Mouse (Mus musculus) CH12.LX (cell line): ENCODE data around the gene Focad. TPM values are rescaled to one million over a fixed set of nuclear protein-coding genes. Genes with fewer than 3 reads are reported as not detected.

Experiments used
- DNase-seq: peaks from one replicate; pipeline ENCODE4 v3.0.0-alpha.2; 2013; ENCODE audit errors: extremely low read depth
- H3K27ac ChIP-seq: 2 replicates; pipeline ENCODE4 v1.5.1; 2012; ENCODE audit warnings: low read depth, mild to moderate bottlenecking, control low read depth, moderate library complexity; ENCODE audit not compliant: insufficient read depth
- H3K27me3 ChIP-seq: replicated peaks from 2 replicates; pipeline ENCODE3; 2012; ENCODE audit warnings: inconsistent platforms
- H3K36me3 ChIP-seq, 2 experiments: replicated peaks in 1 of 2; 2 replicates each; pipeline versions ENCODE3 to v1.6.1; 2012; ENCODE audit warnings: inconsistent platforms in 1 of 2, low read length in 1 of 2, mild to moderate bottlenecking in 1 of 2, mixed read lengths in 1 of 2, moderate library complexity in 1 of 2; ENCODE audit not compliant: control insufficient read depth in 1 of 2, insufficient read depth in 1 of 2
- H3K4me1 ChIP-seq, 2 experiments: 2 replicates each; pipeline ENCODE4 v1.6.1; 2012; ENCODE audit warnings: inconsistent platforms in 1 of 2, moderate library complexity in 1 of 2; ENCODE audit not compliant: insufficient read depth in 2 of 2, control insufficient read depth in 1 of 2
- H3K4me2 ChIP-seq: 2 replicates; pipeline ENCODE4 v1.6.1; 2012; ENCODE audit warnings: low read depth, mild to moderate bottlenecking, control low read depth; ENCODE audit not compliant: poor library complexity, insufficient read depth, severe bottlenecking
- H3K4me3 ChIP-seq, 3 experiments: fragments of 150-350 bp in 1 of 3; sonication (generic) in 1 of 3; replicated peaks in 1 of 3; 2 replicates each; pipeline versions ENCODE3 to v1.5.1; 2011 to 2012; ENCODE audit warnings: low read depth in 2 of 3, low read length in 2 of 3, mild to moderate bottlenecking in 2 of 3, moderate library complexity in 2 of 3, control low read depth in 1 of 3, improper control_type of control experiment in 1 of 3, inconsistent platforms in 1 of 3, mixed read lengths in 1 of 3; ENCODE audit not compliant: poor library complexity in 1 of 3
- H3K79me2 ChIP-seq: replicated peaks from 2 replicates; pipeline ENCODE4 v1.6.1; 2012; ENCODE audit warnings: mild to moderate bottlenecking, moderate library complexity; ENCODE audit not compliant: control insufficient read depth, poor library complexity, insufficient read depth, severe bottlenecking; ENCODE audit errors: extremely low read depth
- H3K9ac ChIP-seq: 2 replicates; pipeline ENCODE4 v1.6.1; 2012; ENCODE audit warnings: low read depth, mild to moderate bottlenecking, control low read depth, moderate library complexity; ENCODE audit not compliant: insufficient read depth
- H3K9me3 ChIP-seq: replicated peaks from 2 replicates; pipeline ENCODE3; 2012; ENCODE audit warnings: low read length, inconsistent platforms, mixed read lengths
- CHD1 ChIP-seq: IDR thresholded peaks from 2 replicates; pipeline ENCODE4 v1.6.1; 2012; ENCODE audit warnings: low read depth, low read length, improper control_type of control experiment, inconsistent platforms
- CTCF ChIP-seq, 2 experiments: IDR thresholded peaks in 1 of 2; conservative IDR thresholded peaks in 1 of 2; 2 replicates each; pipeline ENCODE4 v1.5.1; 2011 to 2012; ENCODE audit warnings: low read depth in 2 of 2, low read length in 2 of 2, improper control_type of control experiment in 1 of 2, inconsistent platforms in 1 of 2, mild to moderate bottlenecking in 1 of 2, moderate library complexity in 1 of 2
- ELF1 ChIP-seq: IDR thresholded peaks from 2 replicates; pipeline ENCODE4 v1.6.1; 2014; ENCODE audit warnings: low read depth, mild to moderate bottlenecking, inconsistent platforms, low read length, improper control_type of control experiment
- EP300 ChIP-seq: IDR thresholded peaks from 2 replicates; pipeline ENCODE4 v1.6.1; 2011; ENCODE audit warnings: low read length, improper control_type of control experiment
- ETS1 ChIP-seq: conservative IDR thresholded peaks from 2 replicates; pipeline ENCODE4 v1.6.1; 2012; ENCODE audit warnings: low read depth, mild to moderate bottlenecking, inconsistent platforms, low read length, improper control_type of control experiment, moderate library complexity
- HCFC1 ChIP-seq: IDR thresholded peaks from 2 replicates; pipeline ENCODE4 v1.6.1; 2012; ENCODE audit warnings: low read depth, mild to moderate bottlenecking, inconsistent platforms, low read length, improper control_type of control experiment
- JUN ChIP-seq: IDR thresholded peaks from 2 replicates; pipeline ENCODE4 v1.6.1; 2011; ENCODE audit warnings: low read depth, mild to moderate bottlenecking, low read length, improper control_type of control experiment, moderate library complexity; ENCODE audit not compliant: insufficient read depth
- SIN3A ChIP-seq: IDR thresholded peaks from 2 replicates; pipeline ENCODE4 v1.6.1; 2012; ENCODE audit warnings: low read length, improper control_type of control experiment, inconsistent platforms
- TBP ChIP-seq: conservative IDR thresholded peaks from 2 replicates; pipeline ENCODE4 v1.6.1; 2011; ENCODE audit warnings: low read depth, low read length, improper control_type of control experiment
- UBTF ChIP-seq: IDR thresholded peaks from 2 replicates; pipeline ENCODE4 v1.6.1; 2012; ENCODE audit warnings: low read depth, mild to moderate bottlenecking, inconsistent platforms, low read length, improper control_type of control experiment, moderate library complexity
- USF1 ChIP-seq: IDR thresholded peaks from 2 replicates; pipeline ENCODE4 v1.6.1; 2014; ENCODE audit warnings: low read depth, mild to moderate bottlenecking, inconsistent platforms, low read length, improper control_type of control experiment
- USF2 ChIP-seq: conservative IDR thresholded peaks from 2 replicates; pipeline ENCODE4 v1.6.1; 2011; ENCODE audit warnings: low read depth, low read length, improper control_type of control experiment
- ZC3H11A ChIP-seq: IDR thresholded peaks from 2 replicates; pipeline ENCODE4 v1.6.1; 2012; ENCODE audit warnings: low read depth, mild to moderate bottlenecking, inconsistent platforms, low read length, improper control_type of control experiment
- ZKSCAN1 ChIP-seq: IDR thresholded peaks from 2 replicates; pipeline ENCODE4 v1.6.1; 2012; ENCODE audit warnings: low read depth, inconsistent platforms, low read length, improper control_type of control experiment, borderline replicate concordance
- ZNF384 ChIP-seq: IDR thresholded peaks from 2 replicates; pipeline ENCODE4 v1.6.1; 2012; ENCODE audit warnings: low read depth, low read length, improper control_type of control experiment, inconsistent platforms
- dilution Hi-C: fragments of 300-500 bp; cut with MboI; formaldehyde crosslinking; loops from 2 replicates; pipeline ENCODE4 v1.14.3; 2020; ENCODE audit warnings: low sequenced_read_pairs; ENCODE audit not compliant: extremely low pct_unique_long_range_greater_than_20kb, extremely low pct_ligation_motif_present
- in situ Hi-C: fragments of 300-500 bp; cut with MboI; formaldehyde crosslinking; loops from 3 replicates; pipeline ENCODE4 v1.14.3; 2019; ENCODE audit warnings: low sequenced_read_pairs, low pct_ligation_motif_present, low pct_unique_long_range_greater_than_20kb, mixed read lengths
- polyA plus RNA-seq: library from polyadenylated mRNA; unstranded; fragments of >175 nt; gene quantifications from 2 replicates; pipeline ENCODE4 v1.2.1, GENCODE M21; 2012; ENCODE audit warnings: low read depth; ENCODE audit not compliant: insufficient read length
- total RNA-seq, 2 experiments: library from RNA; depleted of rRNA; stranded (reverse); fragments of 300-350 nt in 1 of 2; fragments of >200 nt in 1 of 2; gene quantifications; 2 replicates each; pipeline ENCODE4 v1.2.3; 2012 to 2014

Focad gene
- total and polyA plus RNA-seq, 3 experiments = 17.3 to 18.9 (median 18.2) TPM

GRCm38 (mm10) chr4:88081417-88081816, 13.0 kb upstream of the Focad start:
- dilution Hi-C loops = no loop called here

GRCm38 (mm10) chr4:88081885-88082284, 12.5 kb upstream of the Focad start:
- H3K9ac ChIP-seq = 0 out of 2 replicates have a peak overlapping the region, but pooled peaks have one; percentile 57
- H3K9me3 ChIP-seq = no peaks in the 10 kb centered on the region
- no peaks in the 10 kb centered on the region for H3K27me3 ChIP-seq
- peak overlapping the region in 1 of 3 experiments; percentile 61 for H3K4me3 ChIP-seq
- H3K79me2 ChIP-seq = no peaks in the 10 kb centered on the region
- TF ChIP-seq EP300 (no peak), USF1 (no peak), ETS1 (no peak), ZC3H11A (no peak), ZKSCAN1 (no peak), TBP (no peak), USF2 (no peak), HCFC1 (no peak)
- DNase-seq = no peak
- H3K36me3 ChIP-seq = no peaks in the 10 kb centered on the region
- dilution Hi-C loops = no loop called here
- no peak overlapping the region for H3K27ac ChIP-seq
- in situ Hi-C loops = no loop called here
- peak overlapping the region; percentile 94 for H3K4me2 ChIP-seq
- peaks cover 11 to 21% of the 10 kb centered on the region in 2 experiments for H3K4me1 ChIP-seq

More at GRCm38 (mm10) chr4:88081417-88081816, 13.0 kb upstream of the Focad start:
- no peak overlapping the region for H3K27ac ChIP-seq
- H3K4me3 ChIP-seq = peak overlapping the region in 1 of 3 experiments; percentile 23
- peak overlapping the region; percentile 57 for H3K9ac ChIP-seq
- in situ Hi-C loops = no loop called here
- peak overlapping the region; percentile 94 for H3K4me2 ChIP-seq
- H3K4me1 ChIP-seq = peaks cover 11 to 21% of the 10 kb centered on the region in 2 experiments
- H3K9me3 ChIP-seq = no peaks in the 10 kb centered on the region
- no peaks in the 10 kb centered on the region for H3K36me3 ChIP-seq
- no peaks in the 10 kb centered on the region for H3K79me2 ChIP-seq
- TF ChIP-seq ZC3H11A (no peak), UBTF (no peak), CHD1 (no peak), ETS1 (no peak), CTCF (conservative IDR thresholded peaks at IDR 0.05 in 1 of 2, IDR thresholded peaks at IDR 0.05 in 1 of 2; ENCODE audit: low read depth in 2 of 2, low read length in 2 of 2) (no peak)
- no peaks in the 10 kb centered on the region for H3K27me3 ChIP-seq
- DNase-seq = no peak

GRCm38 (mm10) chr4:88082381-88082780, 12.0 kb upstream of the Focad start:
- Histone ChIP-seq H3K9ac (no peak overlapping the region), H3K4me1 (peaks cover 11 to 21% of the 10 kb centered on the region in 2 experiments), H3K4me3 (no peak overlapping the region), H3K9me3 (no peaks in the 10 kb centered on the region), H3K27me3 (no peaks in the 10 kb centered on the region), H3K27ac (no peak overlapping the region), H3K4me2 (no peak overlapping the region), H3K36me3 (no peaks in the 10 kb centered on the region), H3K79me2 (no peaks in the 10 kb centered on the region)
- in situ Hi-C loops (no loop called here), dilution Hi-C loops (no loop called here)
- TF ChIP-seq HCFC1 = no peak
- no peak for TF ChIP-seq ELF1
- TF ChIP-seq ZNF384 = peak; percentile 39
- TF ChIP-seq SIN3A = no peak
- no peak for TF ChIP-seq JUN
- DNase-seq = no peak
